10 mouse cellular contexts compared by ENCODE assay signal in the genomic region with DNA sequence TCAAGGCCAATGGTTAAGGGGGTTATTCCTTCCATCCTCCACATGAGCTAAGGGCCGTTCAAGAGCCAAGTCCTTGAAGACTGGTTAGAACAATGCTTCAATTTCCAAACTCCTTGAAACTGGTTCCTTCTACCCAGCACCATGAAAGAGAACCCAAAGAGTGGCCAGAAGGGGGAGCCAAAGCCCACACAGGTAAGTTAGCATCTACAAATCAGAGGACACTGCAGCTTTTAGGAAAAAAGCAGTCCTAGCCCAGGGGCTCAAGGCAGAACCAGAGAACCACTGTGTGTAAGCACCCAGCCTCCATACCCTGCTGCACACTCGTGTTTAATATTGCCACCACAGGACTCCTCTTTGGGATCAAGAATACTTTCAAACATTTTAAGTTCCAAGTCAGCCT. TPM values are rescaled to one million over a fixed set of nuclear protein-coding genes. Genes with fewer than 3 reads are reported as not detected.
DNase-seq lines count a peak whose midpoint lies in the region; ATAC-seq and TF ChIP-seq lines count a peak whose summit lies in the region.
"Had no signal": no experiment of that assay in that cellular context is flagged by ENCODE, and none has a peak within 500 bp of the region (broad histone marks: within the 10 kb centered on the region; RNA-seq: fewer than 3 reads in every experiment).

No protein-coding gene starts in this region.

- H3K4me3 ChIP-seq in midbrain, embryonic 10.5 days = no peak overlapping the region
- H3K4me3 ChIP-seq in midbrain, embryonic 13.5 days (replicated peaks) = no peak overlapping the region
- H3K4me3 ChIP-seq in embryonic fibroblast, embryonic 13.5 days (ENCODE audit: insufficient read depth, low read length) = no peak overlapping the region
- H3K4me3 ChIP-seq: erythroblast, embryonic 14.5 days; neural tube, embryonic 13.5 days had no signal

- peaks cover 76% of the 10 kb centered on the region for H3K36me3 ChIP-seq in midbrain, embryonic 10.5 days
- H3K36me3 ChIP-seq in midbrain, embryonic 13.5 days = peaks cover 31% of the 10 kb centered on the region

- no peak for TF ChIP-seq POLR2A in embryonic fibroblast, embryonic 13.5 days (IDR thresholded peaks at IDR 0.05; ENCODE audit: low read depth, low read length)

- no peak overlapping the region for H3K9ac ChIP-seq in midbrain, embryonic 13.5 days (replicated peaks)
- H3K9ac ChIP-seq: neural tube, embryonic 13.5 days had no signal

- no peaks in the 10 kb centered on the region for H3K4me1 ChIP-seq in midbrain, embryonic 10.5 days
- peaks cover 6% of the 10 kb centered on the region; the same call in 1 of the 2 replicates for H3K4me1 ChIP-seq in midbrain, embryonic 13.5 days (replicated peaks)
- H3K4me1 ChIP-seq in embryonic fibroblast, embryonic 13.5 days (ENCODE audit: control insufficient read depth, insufficient read depth, low read length) = peaks cover 18% of the 10 kb centered on the region

- no peak overlapping the region for H3K4me2 ChIP-seq in midbrain, embryonic 13.5 days (replicated peaks)
- H3K4me2 ChIP-seq: neural tube, embryonic 13.5 days had no signal

- 48% methylated on average over 2 of the region's 2 CpGs for WGBS in midbrain, embryonic 10.5 days
- 50% methylated on average over 2 of the region's 2 CpGs for WGBS in midbrain, embryonic 13.5 days

- 0 out of 2 replicates have a peak, but pooled peaks have one; percentile 6 for TF ChIP-seq CTCF in embryonic fibroblast, embryonic 13.5 days (IDR thresholded peaks at IDR 0.05; ENCODE audit: borderline replicate concordance, insufficient read depth, low read length)

- no peaks in the 10 kb centered on the region for H3K9me3 ChIP-seq in midbrain, embryonic 10.5 days (replicated peaks)
- no peaks in the 10 kb centered on the region for H3K9me3 ChIP-seq in midbrain, embryonic 13.5 days
- H3K9me3 ChIP-seq: neural tube, embryonic 13.5 days had no signal

- H3K27ac ChIP-seq in midbrain, embryonic 10.5 days (replicated peaks) = no peak overlapping the region
- H3K27ac ChIP-seq in midbrain, embryonic 13.5 days = no peak overlapping the region
- no peak overlapping the region for H3K27ac ChIP-seq in embryonic fibroblast, embryonic 13.5 days (ENCODE audit: insufficient read depth, low read length)
- H3K27ac ChIP-seq: neural tube, embryonic 13.5 days had no signal

- intact Hi-C loops in left cerebral cortex, postnatal 4 days (cut with DNase I) = no loop called here

- H3K27me3 ChIP-seq in midbrain, embryonic 10.5 days (ENCODE audit: low read depth, poor library complexity, severe bottlenecking) = no peaks in the 10 kb centered on the region
- H3K27me3 ChIP-seq in midbrain, embryonic 13.5 days = no peaks in the 10 kb centered on the region
- H3K27me3 ChIP-seq: neural tube, embryonic 13.5 days had no signal

- peak; percentile 42 for DNase-seq in midbrain, embryonic 10.5 days (ENCODE audit: low spot score)
- DNase-seq in adrenal gland, postnatal 36 days = peak; percentile 70 to 80
- DNase-seq in induced T-regulatory cell, adult 2 months (ENCODE audit: low read depth) = peak; percentile 85
- DNase-seq in left cerebral cortex, postnatal 4 days = peak; percentile 72
- peak; percentile 87 for DNase-seq in naive thymus-derived CD4-positive, alpha-beta T cell, adult 2 months (ENCODE audit: low read depth)
- peak; percentile 46 to 75 for DNase-seq in thymus, postnatal 10 days (ENCODE audit: low spot score in 2 of 2)

- ATAC-seq in midbrain, embryonic 13.5 days = no peak

RNA-seq across cellular contexts. Expression of a gene that starts 11.2 kb away (rescaled TPM):
- polyA plus RNA-seq in midbrain, embryonic 10.5 days (2016; fragmentation: Nextera tagmentation; extraction: Ambion mirVana) = 0.54 and 1.2 TPM in 2 replicates
- polyA plus RNA-seq in midbrain, embryonic 13.5 days (2015; fragmentation: Nextera tagmentation; extraction: Ambion mirVana) = 0.72 and 0.73 TPM in 2 replicates
- 10 to 100 TPM in 1 of 2 experiments, 1 to 10 TPM in 1; 6.6 to 20.5 TPM for total RNA-seq in adrenal gland, postnatal 36 days (2021)
- 14.6 and 16.2 TPM in 2 replicates for polyA plus RNA-seq in embryonic fibroblast, embryonic 13.5 days (2011; ENCODE audit: insufficient read length, low read depth, missing spikeins)
- 1 to 10 TPM; 3.7 to 3.9 TPM for total RNA-seq in left cerebral cortex, postnatal 4 days (2021)
- polyA plus RNA-seq: erythroblast, embryonic 14.5 days had no signal

RNA-seq across cellular contexts. Expression of a gene that starts 45.6 kb away (rescaled TPM):
- polyA plus RNA-seq in midbrain, embryonic 10.5 days (2016; fragmentation: Nextera tagmentation; extraction: Ambion mirVana) = 0.93 and 1.0 TPM in 2 replicates
- polyA plus RNA-seq in midbrain, embryonic 13.5 days (2015; fragmentation: Nextera tagmentation; extraction: Ambion mirVana) = 1.7 and 1.9 TPM in 2 replicates
- 10 to 100 TPM; 13.4 to 14.1 TPM for total RNA-seq in adrenal gland, postnatal 36 days (2021)
- polyA plus RNA-seq in embryonic fibroblast, embryonic 13.5 days (2011; ENCODE audit: insufficient read length, low read depth, missing spikeins) = 11.6 and 15.7 TPM in 2 replicates
- total RNA-seq in left cerebral cortex, postnatal 4 days (2021) = 10 to 100 TPM in 1 of 2 experiments, 1 to 10 TPM in 1; 9.9 to 10.3 TPM
- polyA plus RNA-seq: erythroblast, embryonic 14.5 days had no signal
